Mouse (Mus musculus) ovary, adult 10 weeks (tissue): ENCODE data around the gene Spata48. TPM values are rescaled to one million over a fixed set of nuclear protein-coding genes. Genes with fewer than 3 reads are reported as not detected.

Source experiments
- polyA plus RNA-seq: library from polyadenylated mRNA; stranded (reverse); fragments of 350-450 nt; fragmentation: Illumina TruSeq; extraction: RNeasy Lipid Tissue Mini Kit (QIAGEN cat#74804); gene quantifications from one replicate; pipeline ENCODE4 v1.2.3, GENCODE M21; 2014

The Spata48 gene
- polyA plus RNA-seq, result 0.71 TPM

GRCm38 (mm10) chr11:11461635-11462560 lies at the start of gene Spata48, which contains the start of gene Zpbp:
Gene Spata48 (plus strand): TSS chr11:11462094.
Gene Zpbp (minus strand): TSS chr11:11462408.

Other genes with a start within 250 kb of the Spata48 start
- gene Zpbp, start 314 bp downstream of the Spata48 start, polyA plus RNA-seq, result 1.4 TPM
- not detected for gene 4930512M02Rik, start 165.7 kb downstream of the Spata48 start, polyA plus RNA-seq
- gene Ikzf1, start 222.9 kb downstream of the Spata48 start, polyA plus RNA-seq, result 4.3 TPM